Mouse (Mus musculus) bone marrow, adult 2 months (tissue): Measurements from ENCODE around the gene Arhgap25. TPM values are rescaled to one million over a fixed set of nuclear protein-coding genes. Genes with fewer than 3 reads are reported as not detected.

Experiments used
- H3K27ac ChIP-seq: fragments of 200-500 bp; 2 replicates; pipeline ENCODE4 v1.5.1; 2012; ENCODE audit warnings: low read depth, mild to moderate bottlenecking, control low read depth, inconsistent platforms, low read length; ENCODE audit not compliant: control insufficient read depth, poor library complexity, insufficient read depth
- H3K4me1 ChIP-seq: fragments of 200-500 bp; 2 replicates; pipeline ENCODE4 v1.6.1; 2011; ENCODE audit warnings: low read length; ENCODE audit not compliant: control insufficient read depth, insufficient read depth
- H3K4me3 ChIP-seq: fragments of 200-500 bp; replicated peaks from 2 replicates; pipeline ENCODE3; 2011; ENCODE audit warnings: mild to moderate bottlenecking, low read depth, low read length, control low read depth; ENCODE audit not compliant: control insufficient read depth
- CTCF ChIP-seq: fragments of 200-500 bp; IDR thresholded peaks from 2 replicates; pipeline ENCODE4 v1.5.1; 2011; ENCODE audit warnings: low read length, control low read depth; ENCODE audit not compliant: control insufficient read depth, insufficient read depth
- POLR2A ChIP-seq: fragments of 200-500 bp; IDR thresholded peaks from 2 replicates; pipeline ENCODE4 v1.6.1; 2011; ENCODE audit warnings: low read depth, mild to moderate bottlenecking, control low read depth, low read length, borderline replicate concordance; ENCODE audit not compliant: control insufficient read depth
- whole genome bisulfite sequencing: fragments of 180-500 bp; shearing (Covaris S2); methylation state at CpG from one replicate; pipeline ENCODE4 v1.1.7; 2018; 5-methylcytosine and 5-hydroxymethylcytosine counted together
- polyA plus RNA-seq: library from polyadenylated mRNA; stranded (reverse); fragments of >200 nt; gene quantifications from 2 replicates; pipeline ENCODE4 v1.2.4, GENCODE M21; 2011; ENCODE audit warnings: low replicate concordance; ENCODE audit not compliant: missing spikeins, insufficient read depth, insufficient read length

Gene Arhgap25
- polyA plus RNA-seq, 1 experiment: 24.4 TPM

- no peaks in the 10 kb centered on the region; the same call in 1 of the 2 replicates for H3K4me1 ChIP-seq
- H3K27ac ChIP-seq: no peak overlapping the region
- 74% methylated on average over 5 of the region's 5 CpGs for WGBS
- TF ChIP-seq CTCF (no peak), POLR2A (no peak)
- no peak overlapping the region for H3K4me3 ChIP-seq
Measured at GRCm38 (mm10) chr6:87565166-87565565, 32.1 kb upstream of the Arhgap25 start.

GRCm38 (mm10) chr6:87564356-87564755 lies 31.3 kb upstream of the Arhgap25 start:
- TF ChIP-seq CTCF (no peak), POLR2A (no peak)
- no peaks in the 10 kb centered on the region; the same call in 1 of the 2 replicates for H3K4me1 ChIP-seq
- 88% methylated on average over 4 of the region's 4 CpGs for WGBS

GRCm38 (mm10) chr6:87553724-87554123 lies 20.7 kb upstream of the Arhgap25 start:
- Histone ChIP-seq H3K4me1 (peaks cover 2% of the 10 kb centered on the region; the same call in 1 of the 2 replicates), H3K27ac (no peak overlapping the region), H3K4me3 (no peak overlapping the region)
- no peak for TF ChIP-seq CTCF
- TF ChIP-seq POLR2A: no peak
- 74% methylated on average over 3 of the region's 3 CpGs for WGBS

More at GRCm38 (mm10) chr6:87564356-87564755, 31.3 kb upstream of the Arhgap25 start:
- Histone ChIP-seq H3K27ac (no peak overlapping the region), H3K4me3 (no peak overlapping the region)

GRCm38 (mm10) chr6:87552054-87552807 lies 19.2 kb upstream of the Arhgap25 start:
- no peak overlapping the region for H3K4me3 ChIP-seq
- H3K4me1 ChIP-seq: peaks cover 4% of the 10 kb centered on the region; the same call in 1 of the 2 replicates
- TF ChIP-seq CTCF (0 out of 2 replicates have a peak, but pooled peaks have one; percentile 12), POLR2A (no peak)
- 0 out of 2 replicates have a peak overlapping the region, but pooled peaks have one; percentile 9 for H3K27ac ChIP-seq
- 12% methylated on average over 7 of the region's 7 CpGs for WGBS

GRCm38 (mm10) chr6:87547836-87548235 lies 14.8 kb upstream of the Arhgap25 start:
- peak overlapping the region; percentile 46 for H3K27ac ChIP-seq
- TF ChIP-seq POLR2A: no peak
- no peak for TF ChIP-seq CTCF
- WGBS: 16% methylated on average over 7 of the region's 7 CpGs

GRCm38 (mm10) chr6:87547431-87547830 lies 14.4 kb upstream of the Arhgap25 start:
- WGBS: 23% methylated on average over 4 of the region's 4 CpGs

More at GRCm38 (mm10) chr6:87547836-87548235, 14.8 kb upstream of the Arhgap25 start:
- H3K4me1 ChIP-seq: peaks cover 4% of the 10 kb centered on the region; the same call in 1 of the 2 replicates
- no peak overlapping the region for H3K4me3 ChIP-seq

GRCm38 (mm10) chr6:87545331-87546217 lies 12.5 kb upstream of the Arhgap25 start:
- Histone ChIP-seq H3K4me3 (no peak overlapping the region), H3K27ac (no peak overlapping the region), H3K4me1 (peaks cover 6% of the 10 kb centered on the region; the same call in 1 of the 2 replicates)
- TF ChIP-seq POLR2A: no peak
- no peak for TF ChIP-seq CTCF
- 68% methylated on average over 1 of the region's 1 CpGs for WGBS

More at GRCm38 (mm10) chr6:87547431-87547830, 14.4 kb upstream of the Arhgap25 start:
- no peak for TF ChIP-seq POLR2A
- TF ChIP-seq CTCF: no peak
- peak overlapping the region; percentile 46 for H3K27ac ChIP-seq
- H3K4me1 ChIP-seq: peaks cover 5% of the 10 kb centered on the region; the same call in 1 of the 2 replicates
- H3K4me3 ChIP-seq: no peak overlapping the region

- TF ChIP-seq CTCF: no peak
- no peak for TF ChIP-seq POLR2A
- peaks cover 13% of the 10 kb centered on the region; the same call in 1 of the 2 replicates for H3K4me1 ChIP-seq
- 2% methylated on average over 9 of the region's 9 CpGs for WGBS
- peak overlapping the region; percentile 72 for H3K27ac ChIP-seq
- H3K4me3 ChIP-seq: peak overlapping the region; percentile 22
Measured at GRCm38 (mm10) chr6:87542027-87542426, 9.0 kb upstream of the Arhgap25 start.
